Mouse (Mus musculus) myocyte (in vitro differentiated cells): ENCODE measurements at regions not wholly inside any gene's neighbourhood (a gene's known extent, or its start where the extent isn't known, plus 50 kb on each side); places are given as distances from the start of the nearest gene placed in this dataset.

Source experiments
- H3K27me3 ChIP-seq: one replicate; pipeline ENCODE4 v1.6.1; 2011; ENCODE audit not compliant: control insufficient read depth, insufficient read depth, insufficient read length
- H3K36me3 ChIP-seq: one replicate; pipeline ENCODE4 v1.6.1; 2011; ENCODE audit not compliant: control insufficient read depth, insufficient read depth
- H3K4me2 ChIP-seq: one replicate; pipeline ENCODE4 v1.6.1; 2011; ENCODE audit warnings: low read depth, control low read depth
- H3K4me3 ChIP-seq: one replicate; pipeline ENCODE4 v1.5.1; 2011; ENCODE audit warnings: mild to moderate bottlenecking, control low read depth, moderate library complexity
- H3K79me2 ChIP-seq: one replicate; pipeline ENCODE4 v1.6.1; 2011; ENCODE audit not compliant: control insufficient read depth, insufficient read depth
- H3ac ChIP-seq: one replicate; pipeline ENCODE4 v1.6.1; 2011; ENCODE audit not compliant: control insufficient read depth, insufficient read length
- CEBPB ChIP-seq: IDR thresholded peaks from 2 replicates; pipeline ENCODE4 v1.6.1; 2011; ENCODE audit warnings: mild to moderate bottlenecking, moderate library complexity; ENCODE audit not compliant: poor library complexity, insufficient read depth, severe bottlenecking
- E2F4 ChIP-seq: IDR thresholded peaks from one replicate; pipeline ENCODE4 v1.6.1; 2011; ENCODE audit warnings: mild to moderate bottlenecking, control low read depth, moderate library complexity; ENCODE audit not compliant: insufficient read depth
- MAX ChIP-seq: IDR thresholded peaks from one replicate; pipeline ENCODE4 v1.6.1; 2011; ENCODE audit warnings: low read depth, mild to moderate bottlenecking, control low read depth
- MYOD1 ChIP-seq, 3 experiments: IDR thresholded peaks; one replicate each; pipeline ENCODE4 v1.6.1; 2011; ENCODE audit warnings: control low read depth in 2 of 3, low read depth in 2 of 3, mild to moderate bottlenecking in 2 of 3, moderate library complexity in 1 of 3; ENCODE audit not compliant: insufficient read length in 2 of 3, control insufficient read depth in 1 of 3
- MYOG ChIP-seq, 3 experiments: IDR thresholded peaks; one replicate each; pipeline ENCODE4 v1.6.1; 2011; ENCODE audit warnings: control low read depth in 2 of 3, low read depth in 2 of 3, mild to moderate bottlenecking in 2 of 3; ENCODE audit not compliant: insufficient read length in 2 of 3, control insufficient read depth in 1 of 3, insufficient read depth in 1 of 3
- POLR2A ChIP-seq: IDR thresholded peaks from one replicate; pipeline ENCODE4 v1.6.1; 2011; ENCODE audit warnings: low read depth, mild to moderate bottlenecking, control low read depth, moderate library complexity; ENCODE audit not compliant: insufficient read length
- POLR2AphosphoS2 ChIP-seq: IDR thresholded peaks from one replicate; pipeline ENCODE4 v1.6.1; 2011; ENCODE audit warnings: low read depth, control low read depth; ENCODE audit not compliant: insufficient read length
- REST ChIP-seq: IDR thresholded peaks from one replicate; pipeline ENCODE4 v1.6.1; 2011; ENCODE audit warnings: mild to moderate bottlenecking, control low read depth, moderate library complexity; ENCODE audit not compliant: insufficient read depth, insufficient read length
- SRF ChIP-seq: IDR thresholded peaks from one replicate; pipeline ENCODE4 v1.6.1; 2011; ENCODE audit warnings: low read depth; ENCODE audit not compliant: control insufficient read depth, insufficient read length
- TCF12 ChIP-seq: IDR thresholded peaks from one replicate; pipeline ENCODE4 v1.6.1; 2011; ENCODE audit warnings: mild to moderate bottlenecking, control low read depth; ENCODE audit not compliant: poor library complexity, insufficient read depth, severe bottlenecking
- TCF3 ChIP-seq: IDR thresholded peaks from one replicate; pipeline ENCODE4 v1.6.1; 2011; ENCODE audit warnings: low read depth, control low read depth; ENCODE audit not compliant: insufficient read length
- USF1 ChIP-seq: IDR thresholded peaks from one replicate; pipeline ENCODE4 v1.6.1; 2011; ENCODE audit warnings: low read depth, mild to moderate bottlenecking, control low read depth, moderate library complexity

DNA sequence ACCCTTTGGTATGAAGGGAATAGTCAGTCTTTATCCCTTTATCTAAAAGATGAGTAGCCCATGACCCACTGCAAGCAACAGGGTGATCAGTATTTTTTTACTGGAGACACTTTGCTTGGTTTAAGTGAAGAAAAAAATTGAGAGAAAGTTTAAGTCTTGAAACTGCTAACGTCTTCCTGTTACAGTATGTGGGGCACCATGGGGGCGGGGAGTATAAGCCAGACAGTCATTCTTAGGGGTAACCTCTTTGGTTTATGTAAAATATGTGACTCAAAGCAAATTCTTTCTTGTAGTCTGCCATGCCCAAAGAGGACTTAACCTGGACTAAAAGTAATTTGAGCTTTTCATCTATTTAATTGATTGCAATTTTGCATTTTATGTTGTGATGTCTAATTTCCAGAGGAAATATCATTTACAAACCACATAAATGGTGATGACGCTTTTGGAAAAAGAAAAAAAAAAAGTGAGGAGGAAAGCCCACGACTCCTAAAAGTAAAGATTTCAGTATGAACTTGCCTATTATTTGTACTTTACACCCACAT is 166.2 kb upstream of the Bcl6 start:
- Histone ChIP-seq H3K4me3 (no peak overlapping the region), H3K27me3 (no peaks in the 10 kb centered on the region), H3K36me3 (no peaks in the 10 kb centered on the region), H3K4me2 (no peak overlapping the region), H3ac (no peak overlapping the region), H3K79me2 (no peaks in the 10 kb centered on the region)
- no peak for TF ChIP-seq MAX
- TF ChIP-seq E2F4, result no peak
- no peak for TF ChIP-seq SRF
- TF ChIP-seq MYOG (IDR thresholded peaks at IDR 0.05; ENCODE audit: control insufficient read depth in 1 of 3, insufficient read depth in 1 of 3, insufficient read length in 2 of 3, low read depth in 2 of 3), result no peak
- no peak for TF ChIP-seq POLR2AphosphoS2
- no peak for TF ChIP-seq CEBPB
- TF ChIP-seq TCF12, result no peak
- no peak for TF ChIP-seq TCF3
- TF ChIP-seq REST, result no peak
- no peak for TF ChIP-seq MYOD1 (IDR thresholded peaks at IDR 0.05; ENCODE audit: control insufficient read depth in 1 of 3, insufficient read length in 2 of 3, low read depth in 2 of 3)
- TF ChIP-seq USF1, result no peak
- no peak for TF ChIP-seq POLR2A

DNA sequence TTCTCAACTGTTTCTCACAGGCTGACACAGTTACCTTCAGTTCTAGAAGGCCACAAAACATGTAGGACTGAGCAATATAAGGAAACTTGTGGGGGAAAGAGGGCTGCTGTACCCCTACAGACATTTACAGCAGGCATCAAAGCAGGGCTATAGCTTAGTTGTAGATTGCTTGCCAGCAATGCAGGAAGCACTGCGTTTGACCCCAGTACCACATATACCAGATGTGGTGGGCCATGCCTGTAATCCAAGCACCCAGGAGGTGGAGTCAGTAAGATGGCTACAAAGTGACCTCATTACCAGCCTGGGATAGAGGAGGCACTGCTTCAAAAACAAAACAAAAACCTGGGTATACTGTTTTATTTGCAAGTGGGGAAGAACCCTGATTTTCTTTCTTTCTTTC is 165.3 kb upstream of the Bcl6 start:
- H3K27me3 ChIP-seq, result no peaks in the 10 kb centered on the region
- no peak overlapping the region for H3K4me3 ChIP-seq
- no peak overlapping the region for H3ac ChIP-seq
- no peaks in the 10 kb centered on the region for H3K36me3 ChIP-seq
- H3K79me2 ChIP-seq, result no peaks in the 10 kb centered on the region
- H3K4me2 ChIP-seq, result no peak overlapping the region
- TF ChIP-seq POLR2A, result no peak
- no peak for TF ChIP-seq SRF
- no peak for TF ChIP-seq CEBPB
- TF ChIP-seq E2F4, result no peak
- TF ChIP-seq REST, result no peak
- no peak for TF ChIP-seq MYOG (IDR thresholded peaks at IDR 0.05; ENCODE audit: control insufficient read depth in 1 of 3, insufficient read depth in 1 of 3, insufficient read length in 2 of 3, low read depth in 2 of 3)
- TF ChIP-seq MAX, result no peak
- no peak for TF ChIP-seq TCF3
- no peak for TF ChIP-seq USF1
- TF ChIP-seq MYOD1 (IDR thresholded peaks at IDR 0.05; ENCODE audit: control insufficient read depth in 1 of 3, insufficient read length in 2 of 3, low read depth in 2 of 3), result no peak
- no peak for TF ChIP-seq POLR2AphosphoS2
- TF ChIP-seq TCF12, result no peak

DNA sequence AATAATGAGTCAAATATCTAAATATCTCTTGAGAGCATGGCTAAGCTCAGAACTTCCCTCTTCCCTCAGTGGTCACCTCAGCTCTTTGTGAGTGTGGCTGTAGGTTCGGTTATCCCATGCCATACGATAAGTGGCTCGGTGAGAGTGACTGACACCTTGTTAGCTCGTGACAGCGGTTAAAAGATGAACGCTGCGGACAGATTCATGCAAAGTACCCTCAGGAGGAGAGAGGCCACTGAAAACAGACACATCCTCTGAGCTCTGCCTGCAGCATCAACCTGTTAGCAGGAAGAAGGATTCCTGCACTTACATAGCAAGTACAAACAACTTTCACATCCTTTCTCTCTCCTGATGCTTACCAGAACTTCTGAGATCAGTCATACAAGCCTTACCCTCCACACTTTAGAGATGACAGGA is 163.2 kb upstream of the Bcl6 start:
- no peaks in the 10 kb centered on the region for H3K36me3 ChIP-seq
- H3K4me3 ChIP-seq, result no peak overlapping the region
- H3K27me3 ChIP-seq, result no peaks in the 10 kb centered on the region
- TF ChIP-seq E2F4 (no peak), POLR2AphosphoS2 (no peak), SRF (no peak), REST (no peak), TCF12 (no peak), MAX (no peak), CEBPB (no peak), USF1 (no peak), POLR2A (no peak), MYOD1 (IDR thresholded peaks at IDR 0.05; ENCODE audit: control insufficient read depth in 1 of 3, insufficient read length in 2 of 3, low read depth in 2 of 3) (no peak), TCF3 (no peak), MYOG (IDR thresholded peaks at IDR 0.05; ENCODE audit: control insufficient read depth in 1 of 3, insufficient read depth in 1 of 3, insufficient read length in 2 of 3, low read depth in 2 of 3) (no peak)
- peak overlapping the region; percentile 23 for H3K4me2 ChIP-seq
- no peaks in the 10 kb centered on the region for H3K79me2 ChIP-seq
- no peak overlapping the region for H3ac ChIP-seq

DNA sequence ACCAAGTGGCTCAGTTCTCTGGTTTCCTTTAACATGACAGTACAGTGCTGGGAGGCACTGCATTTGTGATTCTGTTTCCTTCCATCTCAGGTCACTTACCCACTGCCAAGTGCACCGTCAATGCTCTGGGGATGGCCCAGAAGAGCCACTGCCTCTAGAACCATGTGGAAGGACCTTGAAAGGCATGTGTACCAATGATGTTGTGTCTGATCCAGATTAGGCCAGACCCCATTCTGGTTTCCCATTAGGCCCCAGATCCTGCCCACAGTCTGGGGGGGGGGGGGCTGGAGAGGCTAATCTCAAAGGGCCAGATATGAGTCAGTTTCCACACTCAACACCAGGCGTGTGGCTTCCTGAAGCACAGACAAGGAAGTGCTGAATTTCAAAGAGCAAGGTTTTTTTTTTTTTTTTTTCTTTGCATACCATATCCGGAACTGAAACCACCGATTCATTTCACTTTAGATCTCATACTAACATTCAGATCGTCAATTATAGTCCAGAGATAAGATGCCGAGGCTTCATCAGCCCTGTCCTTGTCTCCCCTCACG is 162.6 kb upstream of the Bcl6 start:
- Histone ChIP-seq H3K4me3 (no peak overlapping the region), H3K4me2 (peak overlapping the region; percentile 23), H3K79me2 (no peaks in the 10 kb centered on the region), H3K36me3 (no peaks in the 10 kb centered on the region), H3K27me3 (no peaks in the 10 kb centered on the region), H3ac (no peak overlapping the region)
- TF ChIP-seq POLR2A (no peak), CEBPB (no peak), MYOD1 (IDR thresholded peaks at IDR 0.05; ENCODE audit: control insufficient read depth in 1 of 3, insufficient read length in 2 of 3, low read depth in 2 of 3) (peak in 1 of 3 experiments; percentile 11), REST (no peak)

DNA sequence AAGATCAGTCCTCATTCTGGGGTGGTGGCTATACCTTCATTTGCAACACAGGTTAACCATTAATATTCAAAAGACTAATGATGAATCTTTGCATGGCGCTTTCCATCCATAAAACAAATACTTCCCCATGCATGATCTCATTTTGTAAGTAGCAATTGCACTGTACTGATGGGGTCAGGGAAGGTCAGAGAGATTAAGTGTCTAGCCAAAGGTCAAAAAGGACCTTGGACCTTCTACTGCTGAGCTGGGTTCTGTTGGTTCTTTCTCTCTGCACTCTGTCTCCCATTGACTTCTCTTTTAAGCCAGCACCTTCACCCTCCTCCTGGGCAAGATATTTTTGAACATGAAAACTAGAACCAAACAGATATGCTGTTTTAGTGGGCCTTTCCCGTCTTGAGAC is 161.9 kb upstream of the Bcl6 start:
- Histone ChIP-seq H3K4me3 (no peak overlapping the region), H3K27me3 (no peaks in the 10 kb centered on the region), H3ac (no peak overlapping the region), H3K4me2 (no peak overlapping the region), H3K79me2 (no peaks in the 10 kb centered on the region), H3K36me3 (no peaks in the 10 kb centered on the region)
- no peak for TF ChIP-seq TCF12
- no peak for TF ChIP-seq POLR2AphosphoS2
- no peak for TF ChIP-seq TCF3
- TF ChIP-seq SRF, result no peak
- TF ChIP-seq POLR2A, result no peak
- TF ChIP-seq MYOG (IDR thresholded peaks at IDR 0.05; ENCODE audit: control insufficient read depth in 1 of 3, insufficient read depth in 1 of 3, insufficient read length in 2 of 3, low read depth in 2 of 3), result no peak
- no peak for TF ChIP-seq E2F4
- no peak for TF ChIP-seq CEBPB
